Mouse (Mus musculus): ENCODE results near the gene Ovol1.

DNA sequence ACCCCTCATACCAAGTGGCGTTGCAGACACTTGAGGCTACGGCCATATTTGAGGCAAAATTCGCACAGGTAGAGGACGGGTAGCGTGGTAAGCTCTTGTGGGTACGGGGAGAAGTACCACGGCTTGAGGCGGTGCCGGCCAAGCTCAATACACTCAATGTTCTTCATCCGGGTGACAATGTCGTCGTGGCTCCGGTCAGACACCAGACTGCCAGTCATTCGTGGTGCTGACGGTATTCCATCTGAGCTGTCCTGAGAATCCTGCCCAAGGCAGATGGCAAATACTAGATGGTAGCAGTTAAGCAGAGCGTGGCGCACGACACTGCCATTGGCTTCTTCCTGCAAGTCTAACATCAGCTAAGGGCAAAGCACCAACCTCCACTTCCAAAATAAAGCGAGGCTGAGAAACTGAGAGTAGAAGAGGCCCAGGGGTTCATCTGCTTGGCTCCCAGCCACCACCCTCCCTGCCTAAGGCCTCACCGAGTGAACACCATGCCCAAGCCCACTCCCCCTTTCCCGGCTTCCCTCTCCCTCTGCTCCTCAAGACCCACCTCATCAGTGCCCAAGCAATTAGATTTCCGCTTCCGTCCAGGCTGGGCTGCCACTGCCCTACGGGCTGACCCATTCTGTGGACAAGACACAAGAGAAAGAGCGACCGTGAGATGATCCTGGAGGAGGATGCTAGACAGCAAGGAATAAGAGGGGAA is 47.4 kb upstream of the Ovol1 start:
- TF ChIP-seq CTCF (IDR thresholded peaks at IDR 0.05; ENCODE audit: insufficient read depth, low read length), result no peak
- no peak for TF ChIP-seq POLR2A (IDR thresholded peaks at IDR 0.05; ENCODE audit: borderline replicate concordance, extremely low read depth, low read depth, low read length)
